Mouse (Mus musculus) embryonic facial prominence, embryonic 10.5 days (tissue): ENCODE measurements around the gene Anxa8. TPM values are rescaled to one million over a fixed set of nuclear protein-coding genes. Genes with fewer than 3 reads are reported as not detected.

ENCODE experiments used
- DNase-seq: peaks from one replicate; pipeline ENCODE4 v3.0.0-alpha.2; 2017; ENCODE audit warnings: low spot score
- H3K27ac ChIP-seq: fragments of 300-500 bp; sonication (generic); replicated peaks from 2 replicates; pipeline ENCODE4 v1.5.1; 2016; ENCODE audit warnings: mild to moderate bottlenecking
- H3K27me3 ChIP-seq: fragments of 300-500 bp; sonication (generic); replicated peaks from 2 replicates; pipeline ENCODE4 v1.6.1; 2016; ENCODE audit warnings: low read depth, mild to moderate bottlenecking; ENCODE audit not compliant: poor library complexity, severe bottlenecking
- H3K36me3 ChIP-seq: fragments of 300-500 bp; sonication (generic); replicated peaks from 2 replicates; pipeline ENCODE4 v1.6.1; 2016; ENCODE audit warnings: mild to moderate bottlenecking, moderate library complexity
- H3K4me1 ChIP-seq: fragments of 300-500 bp; sonication (generic); 2 replicates; pipeline ENCODE4 v1.6.1; 2016
- H3K4me3 ChIP-seq: fragments of 300-500 bp; sonication (generic); 2 replicates; pipeline ENCODE4 v1.5.1; 2016; ENCODE audit warnings: mild to moderate bottlenecking, moderate library complexity
- H3K9me3 ChIP-seq: fragments of 300-500 bp; sonication (generic); 2 replicates; pipeline ENCODE4 v1.6.1; 2016; ENCODE audit warnings: mild to moderate bottlenecking
- WGBS: fragments of 180-500 bp; shearing (Covaris S2); methylation state at CpG from one replicate; pipeline ENCODE4 v1.1.7; 2016; 5-methylcytosine and 5-hydroxymethylcytosine counted together
- polyA plus RNA-seq: library from polyadenylated mRNA; unstranded; fragments of >200 nt; fragmentation: Nextera tagmentation; extraction: Ambion mirVana; gene quantifications from 2 replicates; pipeline ENCODE4 v1.2.1, GENCODE M21; 2016

The Anxa8 gene
- polyA plus RNA-seq, 1 experiment from 2014 or later: 3.6 TPM

GRCm38 (mm10) chr14:34120923-34121351 is 35.2 kb downstream of the Anxa8 start:
- H3K36me3 ChIP-seq: no peaks in the 10 kb centered on the region
- no peak overlapping the region for H3K4me3 ChIP-seq
- WGBS: 92% methylated on average over 3 of the region's 3 CpGs
- H3K4me1 ChIP-seq: no peaks in the 10 kb centered on the region
- no peaks in the 10 kb centered on the region for H3K27me3 ChIP-seq
- no peak overlapping the region for H3K27ac ChIP-seq
- H3K9me3 ChIP-seq: no peaks in the 10 kb centered on the region
- no peak for DNase-seq

GRCm38 (mm10) chr14:34121691-34122090 is 35.9 kb downstream of the Anxa8 start:
- Histone ChIP-seq H3K4me1 (no peaks in the 10 kb centered on the region), H3K9me3 (no peaks in the 10 kb centered on the region), H3K4me3 (no peak overlapping the region), H3K36me3 (no peaks in the 10 kb centered on the region), H3K27ac (no peak overlapping the region), H3K27me3 (no peaks in the 10 kb centered on the region)
- 92% methylated on average over 4 of the region's 4 CpGs for WGBS
- no peak for DNase-seq

GRCm38 (mm10) chr14:34131216-34131615 is 45.4 kb downstream of the Anxa8 start:
- Histone ChIP-seq H3K4me3 (no peak overlapping the region), H3K9me3 (no peaks in the 10 kb centered on the region), H3K27ac (no peak overlapping the region), H3K4me1 (0 out of 2 replicates have a peak, but pooled peaks cover 5% of the 10 kb centered on the region), H3K27me3 (no peaks in the 10 kb centered on the region), H3K36me3 (no peaks in the 10 kb centered on the region)
- 71% methylated on average over 6 of the region's 6 CpGs for WGBS
- DNase-seq: no peak

- Histone ChIP-seq H3K27me3 (0 out of 2 replicates have a peak, but pooled peaks cover 5% of the 10 kb centered on the region), H3K4me3 (no peak overlapping the region), H3K27ac (no peak overlapping the region), H3K36me3 (no peaks in the 10 kb centered on the region), H3K4me1 (0 out of 2 replicates have a peak, but pooled peaks cover 5% of the 10 kb centered on the region), H3K9me3 (no peaks in the 10 kb centered on the region)
- DNase-seq: no peak
Measured at GRCm38 (mm10) chr14:34135391-34135790, 49.6 kb downstream of the Anxa8 start.

GRCm38 (mm10) chr14:34139671-34140664 is 54.2 kb downstream of the Anxa8 start:
- no peak for DNase-seq
- H3K4me1 ChIP-seq: no peaks in the 10 kb centered on the region
- no peak overlapping the region for H3K4me3 ChIP-seq
- H3K27ac ChIP-seq: no peak overlapping the region
- H3K27me3 ChIP-seq: peaks cover 5% of the 10 kb centered on the region; the same call in 1 of the 2 replicates
- H3K9me3 ChIP-seq: no peaks in the 10 kb centered on the region
- whole genome bisulfite sequencing: 86% methylated on average over 15 of the region's 15 CpGs
- H3K36me3 ChIP-seq: no peaks in the 10 kb centered on the region

- no peaks in the 10 kb centered on the region for H3K9me3 ChIP-seq
- H3K27me3 ChIP-seq: no peaks in the 10 kb centered on the region; the same call in 1 of the 2 replicates
- 92% methylated on average over 1 of the region's 1 CpGs for WGBS
- DNase-seq: no peak
- no peaks in the 10 kb centered on the region for H3K4me1 ChIP-seq
- no peak overlapping the region for H3K4me3 ChIP-seq
- H3K27ac ChIP-seq: no peak overlapping the region
- no peaks in the 10 kb centered on the region for H3K36me3 ChIP-seq
Measured at GRCm38 (mm10) chr14:34142316-34142715, 56.5 kb downstream of the Anxa8 start.

GRCm38 (mm10) chr14:34142915-34143314 is 57.1 kb downstream of the Anxa8 start:
- H3K4me1 ChIP-seq: no peaks in the 10 kb centered on the region
- no peak for DNase-seq
- H3K27ac ChIP-seq: no peak overlapping the region
- no peaks in the 10 kb centered on the region for H3K9me3 ChIP-seq
- H3K4me3 ChIP-seq: no peak overlapping the region
- H3K27me3 ChIP-seq: no peaks in the 10 kb centered on the region; the same call in 1 of the 2 replicates
- H3K36me3 ChIP-seq: no peaks in the 10 kb centered on the region
- 91% methylated on average over 10 of the region's 10 CpGs for WGBS

Other genes with a start within 250 kb of the Anxa8 start
- gene Gdf10, start 162.4 kb upstream of the Anxa8 start, polyA plus RNA-seq: 0.83 and 0.92 TPM in 2 replicates
- gene Gdf2, start 144.9 kb upstream of the Anxa8 start, polyA plus RNA-seq: not detected in 2 replicates
- gene Rbp3, start 132.0 kb upstream of the Anxa8 start, polyA plus RNA-seq: 0.05 TPM in 1 of 2 replicates, not detected in the other
- 0.20 and 0.40 TPM in 2 replicates for gene Zfp488, start 107.2 kb upstream of the Anxa8 start, polyA plus RNA-seq
- gene Gm30083, start 70.8 kb upstream of the Anxa8 start, polyA plus RNA-seq: not detected in 2 replicates
- not detected in 2 replicates for gene Gm5460, start 69.2 kb upstream of the Anxa8 start, polyA plus RNA-seq
- gene Antxrl, start 33.3 kb upstream of the Anxa8 start, polyA plus RNA-seq: not detected in 2 replicates
- not detected in 2 replicates for gene A630023A22Rik, start 16.8 kb downstream of the Anxa8 start, polyA plus RNA-seq
- not detected in 2 replicates for gene Npy4r, start 66.5 kb downstream of the Anxa8 start, polyA plus RNA-seq
- 0.18 and 1.0 TPM in 2 replicates for gene Gprin2, start 115.7 kb downstream of the Anxa8 start, polyA plus RNA-seq
- gene Syt15, start 133.6 kb downstream of the Anxa8 start, polyA plus RNA-seq: 0.04 and 0.08 TPM in 2 replicates
- 7.5 and 8.3 TPM in 2 replicates for gene Shld2, start 224.5 kb downstream of the Anxa8 start, polyA plus RNA-seq
- 70.0 and 76.1 TPM in 2 replicates for gene Glud1, start 224.7 kb downstream of the Anxa8 start, polyA plus RNA-seq